Mouse (Mus musculus): ENCODE data around the gene Klhdc2.

DNA sequence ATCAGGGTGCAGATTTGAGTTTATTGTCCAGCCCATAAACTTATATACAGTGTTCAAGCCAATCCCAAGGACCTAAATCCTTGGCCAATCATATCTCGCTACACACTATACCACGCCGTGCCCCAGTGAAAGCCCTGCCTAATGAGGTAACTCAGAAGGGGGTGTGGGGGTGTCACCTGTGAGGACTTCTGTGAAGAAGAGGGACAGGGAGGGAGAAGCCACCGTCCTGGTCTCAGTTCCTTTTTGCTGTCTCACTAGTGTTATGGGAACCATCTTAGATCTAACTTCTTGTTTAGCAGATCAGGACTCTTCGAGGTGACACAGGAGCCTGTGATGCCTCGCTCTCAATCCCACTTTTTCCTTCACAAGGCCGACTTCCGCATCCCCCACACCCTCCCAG is 8.9 kb upstream of the Klhdc2 start:
- TF ChIP-seq POLR2A (IDR thresholded peaks at IDR 0.05; ENCODE audit: insufficient read depth, low read depth, low read length), result no peak
- TF ChIP-seq CTCF (IDR thresholded peaks at IDR 0.05; ENCODE audit: insufficient read depth, low read depth, low read length), result no peak
